Mouse (Mus musculus) megakaryocyte-erythroid progenitor cell, adult 5-6 weeks (primary cell): ENCODE measurements around the gene Ptges3l. TPM values are rescaled to one million over a fixed set of nuclear protein-coding genes. Genes with fewer than 3 reads are reported as not detected.
"Not testable (repeated sequence)": the region's sequence is repeated elsewhere in the genome, so short reads cannot be mapped to it uniquely, and the experiment has no call there.

Experiments used
- ATAC-seq: replicated peaks from 2 replicates; pipeline ENCODE4 v1.8.0; 2016; ENCODE audit warnings: mild to moderate bottlenecking, inconsistent platforms; ENCODE audit not compliant: severe bottlenecking, poor library complexity, low FRiP score, low TSS enrichment
- total RNA-seq, 2 experiments: library from RNA; stranded (forward) in 1 of 2; stranded (reverse) in 1 of 2; fragments of 200-1000, 215-1000 nt in 1 of 2; fragments of >200 nt in 1 of 2; fragmentation: Nextera tagmentation in 1 of 2; gene quantifications; 2 replicates each; pipeline ENCODE4 v1.2.3; 2014 to 2017

Ptges3l gene
- total RNA-seq, 2 experiments from 2014 or later: not detected

DNA sequence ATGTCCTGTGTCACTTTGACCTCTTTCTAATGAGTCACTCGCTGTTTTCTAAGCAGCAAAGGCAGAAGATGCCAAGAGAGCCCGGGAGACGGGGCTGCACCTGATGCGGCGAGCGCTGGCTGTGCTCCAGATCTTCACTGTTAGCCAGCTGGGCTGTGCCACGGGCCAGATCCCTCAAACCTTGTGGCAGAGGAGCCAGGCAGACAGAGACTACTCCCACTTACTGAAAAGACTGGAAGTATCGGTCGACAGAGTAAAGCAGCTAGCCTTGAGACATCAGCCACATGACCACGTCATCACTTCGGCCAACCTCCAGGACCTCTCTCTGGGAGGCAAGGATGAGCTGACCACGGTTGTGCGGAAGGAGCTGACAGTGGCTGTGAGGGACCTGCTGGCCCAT is 8.3 kb upstream of the Ptges3l start:
- ATAC-seq: no peak

DNA sequence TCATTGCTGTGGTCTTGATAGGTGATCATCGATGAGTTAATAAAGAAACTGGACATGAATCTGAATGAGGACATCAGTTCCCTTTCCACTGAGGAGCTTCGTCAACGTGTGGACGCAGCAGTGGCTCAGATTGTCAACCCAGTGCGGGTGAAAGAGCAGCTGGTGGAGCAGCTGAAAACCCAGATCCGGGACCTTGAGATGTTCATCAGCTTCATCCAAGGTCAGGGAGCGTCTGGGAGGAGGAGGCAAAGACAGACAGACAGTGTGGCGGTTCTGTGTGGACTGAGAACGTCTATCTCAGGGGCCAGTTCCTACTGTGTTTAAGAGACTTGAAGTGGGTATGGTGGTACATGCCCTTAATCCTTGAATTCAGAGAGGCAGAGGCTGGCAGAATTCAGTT is 6.2 kb upstream of the Ptges3l start:
- ATAC-seq: no peak

DNA sequence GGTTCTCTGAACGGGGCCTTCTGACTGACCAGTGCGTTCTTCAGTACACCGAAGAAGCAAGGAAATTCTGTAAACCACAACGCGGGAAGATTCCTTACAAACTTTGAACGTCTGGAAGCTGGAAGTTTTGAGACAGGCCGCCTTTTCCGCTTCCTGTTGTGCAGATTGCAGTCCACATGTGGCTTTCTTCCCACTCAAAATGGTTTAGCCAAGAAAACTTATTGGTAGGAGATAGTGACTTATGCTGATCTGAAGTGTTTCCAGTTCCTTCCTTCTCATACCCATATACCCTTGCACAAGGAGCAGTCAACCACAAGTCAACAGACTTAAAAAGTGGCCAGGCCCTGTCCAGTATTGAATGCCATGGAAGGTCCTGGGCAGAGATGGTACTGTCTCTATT is 1.0 kb upstream of the Ptges3l start:
- no peak for ATAC-seq

DNA sequence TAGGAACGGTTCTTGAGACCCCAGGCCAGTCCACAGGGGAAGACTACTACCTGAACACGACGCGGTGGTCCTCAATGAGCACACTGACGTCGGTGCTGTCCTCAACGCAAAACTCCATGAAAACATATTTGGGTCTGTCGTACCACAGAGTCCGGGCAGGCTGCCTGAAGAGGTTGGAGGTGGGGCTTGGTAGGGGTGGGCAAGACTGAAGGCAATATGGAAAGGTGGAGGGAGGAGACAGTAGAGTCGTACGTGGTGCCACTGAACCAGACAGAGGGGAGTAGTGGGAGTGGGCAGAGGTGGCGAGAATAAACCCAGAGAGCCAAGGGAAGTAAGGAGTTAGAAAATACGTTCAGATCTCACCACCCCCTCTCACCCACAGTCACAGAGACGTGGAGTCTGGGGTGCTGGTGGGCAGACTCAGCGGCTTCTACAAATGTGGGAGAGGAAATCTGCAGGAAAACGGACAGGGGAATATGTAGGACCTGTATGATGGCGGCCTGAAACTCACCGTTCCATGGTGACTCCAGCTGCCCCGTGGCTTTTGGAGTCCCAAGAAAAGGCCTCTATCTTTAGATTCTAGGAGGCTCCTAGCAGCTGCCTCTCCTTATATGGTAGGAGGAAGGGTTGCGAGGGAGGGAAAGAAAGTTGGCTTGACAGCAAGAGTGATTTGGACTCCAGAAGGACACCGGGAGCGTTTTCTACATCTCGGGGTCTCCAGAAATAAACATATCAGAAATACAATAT is 855 bp downstream of the Ptges3l start, which contains the start of gene Gm27029:
Gene Gm27029 (minus strand): TSS at position 692 of the 747 bp plus-strand sequence.
- ATAC-seq: 0 out of 2 replicates have a peak, but pooled peaks have one; percentile 24

DNA sequence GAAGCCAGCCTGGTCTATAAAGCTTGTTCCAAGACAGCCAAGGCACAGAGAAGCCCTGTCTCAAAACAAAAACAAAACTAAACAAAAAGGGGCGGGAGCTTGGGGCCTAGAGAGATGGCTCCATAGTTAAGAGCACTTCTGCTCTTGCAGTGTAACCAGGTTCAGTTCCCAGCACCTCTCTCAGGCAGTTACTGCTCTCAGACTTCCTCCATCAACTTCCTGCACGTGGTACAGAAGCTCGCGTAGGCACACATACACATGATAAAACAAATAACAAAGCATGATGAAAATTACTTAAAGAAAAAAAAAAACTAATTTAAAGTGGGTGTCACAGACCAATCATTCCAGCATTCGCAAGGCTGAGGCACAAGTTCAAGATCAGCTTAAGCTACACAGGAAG is 5.0 kb downstream of the Ptges3l start:
- ATAC-seq: no peak

DNA sequence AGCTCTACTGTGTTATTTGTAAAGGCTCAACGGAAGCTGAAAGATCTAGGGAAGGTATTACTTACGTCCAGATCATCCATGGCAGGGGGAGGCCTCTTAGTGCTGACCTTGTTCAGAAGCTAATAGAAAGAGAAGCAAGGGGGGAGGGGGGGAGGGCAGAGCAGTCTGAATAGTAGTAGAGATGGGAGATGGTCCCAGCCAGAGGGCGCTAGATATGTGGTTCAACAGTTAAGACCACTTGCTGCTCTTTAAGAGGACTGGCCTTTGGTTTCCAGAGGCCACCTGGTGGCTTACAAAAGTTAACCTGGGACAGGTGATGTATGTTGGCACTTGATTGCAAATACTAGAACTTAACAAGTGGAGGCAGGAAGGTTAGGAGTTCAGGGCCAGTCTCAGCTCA is 5.5 kb downstream of the Ptges3l start:
- ATAC-seq: no peak

DNA sequence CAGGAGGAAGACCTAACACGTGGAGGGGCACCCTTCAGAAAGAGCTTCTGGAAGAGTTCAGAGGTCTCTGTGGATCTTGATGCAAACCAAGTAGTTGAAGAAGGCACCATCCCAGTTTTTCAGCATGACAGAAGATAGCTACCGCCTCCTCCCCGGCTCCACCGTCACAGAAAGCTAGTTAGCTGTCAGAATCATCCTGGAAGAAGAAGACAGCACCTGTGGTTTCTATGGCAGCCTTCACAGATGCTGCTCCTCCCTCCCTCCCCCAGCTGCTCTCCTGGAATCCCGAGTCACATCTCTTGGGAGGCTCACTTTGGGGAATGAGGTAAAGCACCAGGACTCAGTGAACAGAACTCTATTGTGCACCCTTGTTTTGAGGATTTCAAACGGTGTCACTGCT is 6.1 kb downstream of the Ptges3l start:
- ATAC-seq: no peak

DNA sequence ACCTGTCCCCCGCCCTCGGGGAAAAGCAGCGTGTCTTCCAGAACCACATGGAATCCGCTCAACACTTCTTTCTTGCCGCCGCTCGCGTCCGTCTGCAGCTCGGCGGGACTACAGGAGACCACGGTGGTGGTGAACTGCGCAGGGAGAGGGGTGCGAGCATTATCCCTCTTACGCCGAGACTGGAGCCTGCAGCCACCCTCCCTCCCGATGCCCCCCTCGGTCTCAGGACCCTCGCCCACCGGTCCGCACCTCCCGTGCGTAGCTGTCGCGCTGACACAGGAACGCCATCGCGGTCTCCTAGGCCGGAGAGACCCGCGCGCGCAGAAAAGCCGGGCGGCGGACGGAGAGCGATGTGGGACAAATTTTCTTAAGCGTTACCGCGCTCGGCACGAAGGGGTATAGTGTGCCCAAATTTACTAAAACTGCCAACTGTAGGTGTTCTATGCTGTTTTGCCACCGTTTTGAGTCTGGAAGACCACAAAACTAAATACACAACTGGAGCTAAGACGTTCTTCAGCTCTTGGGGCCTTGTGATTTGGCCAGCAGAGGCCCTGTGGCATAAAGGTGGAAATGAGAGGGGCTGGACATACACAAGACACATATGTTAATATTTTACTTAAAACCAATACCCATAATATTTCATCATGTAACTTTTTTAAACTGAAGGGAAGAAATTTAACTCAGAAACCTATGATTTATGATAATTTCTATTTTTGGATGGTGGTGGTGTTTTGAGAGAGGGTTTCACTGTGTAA is 7.9 kb downstream of the Ptges3l start, which contains the start of gene Aarsd1:
Gene Aarsd1 (minus strand): TSS at position 515 of the 755 bp plus-strand sequence.
- ATAC-seq: peak; percentile 46

DNA sequence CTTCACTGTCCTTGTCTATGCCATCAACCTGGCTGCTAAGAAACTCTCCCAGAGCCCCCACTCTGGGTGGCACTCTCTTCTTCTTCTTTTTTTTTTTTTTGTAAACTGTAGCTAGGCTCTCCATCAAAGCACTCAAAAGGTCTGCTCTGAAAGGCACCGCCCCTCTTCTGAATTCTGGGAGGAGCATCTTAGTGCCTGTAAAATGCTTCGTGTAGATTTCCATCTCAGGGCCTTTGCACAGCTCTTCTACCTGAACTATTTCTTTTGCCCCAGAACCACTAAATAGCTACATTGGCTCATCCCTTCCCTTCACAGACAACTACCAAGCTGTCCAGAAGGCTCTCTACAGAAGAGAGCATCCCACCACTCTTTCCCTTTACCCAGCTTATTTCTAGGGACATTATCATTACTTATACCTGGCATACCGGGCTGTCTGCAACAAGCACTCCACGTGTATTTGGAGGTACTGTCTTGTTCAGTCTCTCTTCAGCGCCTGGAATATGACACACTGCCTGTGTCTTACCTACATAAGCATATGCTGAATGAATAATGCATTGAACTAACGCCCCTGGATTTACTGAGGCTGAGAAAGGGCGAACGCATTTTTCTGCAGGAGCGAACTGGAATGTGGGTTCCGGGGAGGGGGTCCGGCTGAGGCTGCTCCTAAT is 8.6 kb downstream of the Ptges3l start:
- ATAC-seq: peak; percentile 71

DNA sequence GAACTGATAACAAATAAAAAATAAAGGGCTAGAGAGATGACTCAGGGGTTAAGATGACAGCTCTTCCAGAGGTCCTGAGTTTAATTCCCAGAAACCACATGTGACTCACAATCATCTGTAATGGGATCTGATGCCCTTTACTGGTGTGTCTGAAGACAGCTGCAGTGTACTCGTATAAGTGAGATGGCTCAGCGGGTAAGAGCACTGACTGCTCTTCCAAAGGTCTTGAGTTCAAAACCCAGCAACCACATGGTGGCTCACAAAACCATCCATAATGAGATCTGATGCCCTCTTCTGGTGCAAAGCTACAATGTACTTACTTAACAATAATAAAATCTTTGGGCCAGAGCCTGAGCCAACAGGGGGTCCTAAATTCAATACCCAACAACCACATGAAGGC is 9.8 kb downstream of the Ptges3l start:
- ATAC-seq: no peak

DNA sequence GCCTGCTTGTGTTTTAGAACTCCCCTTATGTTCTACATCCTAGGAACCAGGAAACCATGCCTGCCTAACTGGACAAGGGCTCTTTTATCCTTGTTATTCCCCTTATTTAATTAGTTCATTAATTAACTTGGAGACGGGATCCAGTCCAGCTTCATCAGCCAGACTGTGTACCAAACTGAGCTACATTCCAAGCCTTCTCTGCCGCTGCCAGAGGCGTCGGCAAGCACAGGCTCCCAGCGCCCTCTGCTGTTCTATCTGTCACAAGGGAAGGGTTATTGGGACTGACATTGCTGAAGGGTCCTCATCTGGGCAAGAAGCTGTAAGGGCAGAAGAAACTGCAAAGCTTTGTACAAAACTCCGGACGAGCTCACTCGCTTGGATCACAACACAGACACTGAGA is 30.0 kb downstream of the Ptges3l start:
- ATAC-seq: peak; percentile 61

DNA sequence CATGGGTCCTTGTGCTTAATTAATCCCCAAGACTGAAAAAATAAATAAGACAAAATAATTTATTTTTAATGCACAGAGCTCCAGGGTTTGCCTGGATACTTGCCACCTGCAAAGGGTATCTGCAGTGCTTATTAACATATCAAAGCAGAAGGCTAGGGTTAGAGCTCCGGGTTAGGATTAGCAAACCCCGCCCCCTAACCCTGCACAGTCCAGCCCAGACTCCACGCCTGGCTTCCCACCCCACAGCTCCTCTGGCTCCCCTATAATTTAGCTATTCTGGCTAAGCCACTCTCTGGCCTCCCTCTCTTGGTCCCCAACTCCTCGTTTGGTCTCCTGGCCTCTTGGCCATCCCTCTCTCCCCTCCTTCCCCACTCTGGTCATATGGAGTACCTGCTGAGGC is 43.3 kb downstream of the Ptges3l start:
- ATAC-seq: peak; percentile 61

DNA sequence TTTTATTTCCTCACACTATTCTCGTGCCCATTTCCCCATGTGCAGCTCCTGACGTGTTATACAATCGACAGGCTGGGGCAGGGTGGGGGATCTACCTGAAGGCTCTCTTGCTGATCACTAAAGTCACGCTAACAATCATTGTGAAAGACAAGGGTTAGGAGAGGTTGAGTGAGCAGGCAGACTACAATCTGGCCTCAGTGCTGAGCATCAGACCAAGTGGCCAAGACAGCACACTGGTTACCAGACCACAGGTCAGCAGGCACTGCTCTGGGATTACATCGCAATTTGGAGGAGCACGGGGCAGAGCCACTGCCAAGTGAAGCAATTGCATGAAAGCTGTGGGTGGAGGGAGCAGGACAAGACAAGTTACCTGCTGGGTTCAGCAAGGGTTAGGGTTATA is 46.2 kb downstream of the Ptges3l start:
- ATAC-seq: no peak

DNA sequence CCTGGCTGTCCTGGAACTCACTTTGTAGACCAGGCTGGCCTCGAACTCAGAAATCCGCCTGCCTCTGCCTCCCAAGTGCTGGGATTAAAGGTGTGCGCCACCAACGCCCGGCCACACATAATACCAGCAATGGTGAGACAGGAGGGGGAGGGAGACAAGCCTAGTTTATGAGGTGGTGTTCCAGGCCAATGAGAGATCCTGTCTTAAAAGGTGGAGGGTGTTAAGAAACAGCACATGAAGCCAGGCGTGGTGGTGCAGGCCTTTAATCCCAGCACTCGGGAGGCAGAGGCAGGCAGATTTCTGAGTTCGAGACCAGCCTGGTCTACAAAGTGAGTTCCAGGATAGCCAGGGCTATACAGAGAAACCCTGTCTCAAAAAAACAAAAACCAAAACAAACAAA is 46.9 kb downstream of the Ptges3l start:
- ATAC-seq: not testable (repeated sequence)

DNA sequence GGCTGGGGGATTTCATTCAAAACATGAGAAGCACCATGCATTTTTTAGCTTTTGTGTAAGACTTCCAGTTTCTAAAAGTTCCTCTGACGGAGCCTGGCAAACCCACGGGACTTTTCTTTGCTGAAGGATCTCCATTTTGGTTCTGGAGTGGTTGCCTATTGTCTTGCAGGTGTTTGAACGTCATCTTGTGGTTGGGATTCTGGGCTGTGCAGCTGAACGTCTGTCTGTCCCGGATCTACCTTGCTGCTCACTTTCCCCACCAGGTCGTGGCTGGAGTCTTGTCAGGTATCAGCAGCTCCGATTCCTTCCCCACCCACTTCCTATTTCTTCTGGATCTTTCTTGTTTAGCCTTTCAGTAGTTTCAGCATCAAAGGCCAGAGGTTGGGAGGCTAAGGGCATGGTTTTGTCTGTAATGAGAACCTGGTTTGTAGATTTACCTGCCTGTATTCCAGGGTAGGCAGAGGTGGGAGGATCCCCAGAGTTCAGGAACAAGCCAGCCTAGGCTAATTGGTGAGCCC is 50.7 kb downstream of the Ptges3l start:
- ATAC-seq: no peak

DNA sequence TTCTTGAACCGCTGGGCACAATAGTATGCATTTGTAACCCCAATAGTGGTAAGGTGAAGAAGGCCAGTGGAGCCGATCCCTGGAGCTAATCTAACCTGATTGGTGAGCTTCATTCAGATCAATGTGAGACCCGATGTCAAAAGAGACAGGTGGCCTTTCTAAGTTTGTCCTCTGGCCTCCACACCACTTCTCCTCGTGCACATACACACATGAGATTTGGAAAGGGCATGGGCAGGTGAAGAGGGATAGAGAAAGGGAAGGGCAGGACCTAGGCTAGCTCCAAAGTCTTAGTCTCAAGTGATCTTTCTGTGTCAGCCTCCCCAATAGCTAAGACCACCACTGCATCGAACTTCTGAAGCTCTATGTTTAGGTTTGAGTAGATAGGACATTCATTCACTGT is 55.0 kb downstream of the Ptges3l start:
- ATAC-seq: no peak
